Mouse (Mus musculus): Measurements from ENCODE around the gene Zranb3. TPM values are rescaled to one million over a fixed set of nuclear protein-coding genes. Genes with fewer than 3 reads are reported as not detected.

The Zranb3 gene
- polyA plus RNA-seq, 1 experiment from 2014 or later, result 10.4 TPM

GRCm38 (mm10) chr1:127945696-127946575 lies 156.9 kb downstream of the Zranb3 start:
- no peak overlapping the region for H3K27ac ChIP-seq
- no peaks in the 10 kb centered on the region for H3K4me1 ChIP-seq (replicated peaks)
- DNase-seq (ENCODE audit: low spot score), result no peak
- 90% methylated on average over 3 of the region's 3 CpGs for WGBS
- peaks cover 59% of the 10 kb centered on the region for H3K36me3 ChIP-seq
- H3K4me3 ChIP-seq, result no peak overlapping the region
- 0 out of 2 replicates have a peak, but pooled peaks cover 5% of the 10 kb centered on the region for H3K9me3 ChIP-seq
- no peaks in the 10 kb centered on the region for H3K27me3 ChIP-seq (ENCODE audit: insufficient read depth, poor library complexity, severe bottlenecking)

- Histone ChIP-seq H3K27me3 (ENCODE audit: insufficient read depth, poor library complexity, severe bottlenecking) (no peaks in the 10 kb centered on the region), H3K36me3 (peaks cover 77% of the 10 kb centered on the region), H3K4me1 (replicated peaks) (no peaks in the 10 kb centered on the region), H3K4me3 (no peak overlapping the region), H3K9me3 (peaks cover 13% of the 10 kb centered on the region), H3K27ac (no peak overlapping the region)
- DNase-seq (ENCODE audit: low spot score), result no peak
- 84% methylated on average over 6 of the region's 6 CpGs for WGBS
Measured at GRCm38 (mm10) chr1:127943516-127943915, 159.3 kb downstream of the Zranb3 start.

- H3K27me3 ChIP-seq (ENCODE audit: insufficient read depth, poor library complexity, severe bottlenecking), result no peaks in the 10 kb centered on the region
- 94% methylated on average over 10 of the region's 10 CpGs for WGBS
- DNase-seq (ENCODE audit: low spot score), result no peak
- peaks cover 79% of the 10 kb centered on the region for H3K36me3 ChIP-seq
- no peak overlapping the region for H3K4me3 ChIP-seq
- peaks cover 9% of the 10 kb centered on the region for H3K9me3 ChIP-seq
- H3K4me1 ChIP-seq (replicated peaks), result no peaks in the 10 kb centered on the region
- no peak overlapping the region for H3K27ac ChIP-seq
Measured at GRCm38 (mm10) chr1:127942231-127942630, 160.6 kb downstream of the Zranb3 start.

GRCm38 (mm10) chr1:127937277-127937676 lies 165.6 kb downstream of the Zranb3 start:
- H3K4me1 ChIP-seq (replicated peaks), result no peaks in the 10 kb centered on the region
- H3K4me3 ChIP-seq, result no peak overlapping the region
- H3K9me3 ChIP-seq, result peaks cover 9% of the 10 kb centered on the region
- no peak overlapping the region for H3K27ac ChIP-seq
- no peaks in the 10 kb centered on the region for H3K27me3 ChIP-seq (ENCODE audit: insufficient read depth, poor library complexity, severe bottlenecking)
- WGBS, result 85% methylated on average over 8 of the region's 8 CpGs
- no peak for DNase-seq (ENCODE audit: low spot score)
- H3K36me3 ChIP-seq, result peaks cover 86% of the 10 kb centered on the region

GRCm38 (mm10) chr1:127934322-127934721 lies 168.5 kb downstream of the Zranb3 start:
- H3K4me3 ChIP-seq, result no peak overlapping the region
- H3K4me1 ChIP-seq (replicated peaks), result no peaks in the 10 kb centered on the region
- peaks cover 9% of the 10 kb centered on the region for H3K9me3 ChIP-seq
- WGBS, result 96% methylated on average over 5 of the region's 5 CpGs
- H3K27me3 ChIP-seq (ENCODE audit: insufficient read depth, poor library complexity, severe bottlenecking), result no peaks in the 10 kb centered on the region
- H3K27ac ChIP-seq, result no peak overlapping the region
- H3K36me3 ChIP-seq, result peaks cover 77% of the 10 kb centered on the region
- no peak for DNase-seq (ENCODE audit: low spot score)

- DNase-seq (ENCODE audit: low spot score), result no peak
- WGBS, result 93% methylated on average over 2 of the region's 2 CpGs
- H3K9me3 ChIP-seq, result 0 out of 2 replicates have a peak, but pooled peaks cover under 1% of the 10 kb centered on the region
- H3K4me3 ChIP-seq, result no peak overlapping the region
- no peaks in the 10 kb centered on the region for H3K27me3 ChIP-seq (ENCODE audit: insufficient read depth, poor library complexity, severe bottlenecking)
- no peaks in the 10 kb centered on the region for H3K4me1 ChIP-seq (replicated peaks)
- no peak overlapping the region for H3K27ac ChIP-seq
- peaks cover 75% of the 10 kb centered on the region for H3K36me3 ChIP-seq
Measured at GRCm38 (mm10) chr1:127933405-127933804, 169.4 kb downstream of the Zranb3 start.

- Histone ChIP-seq H3K27ac (no peak overlapping the region), H3K9me3 (no peaks in the 10 kb centered on the region), H3K36me3 (peaks cover 48% of the 10 kb centered on the region), H3K27me3 (ENCODE audit: insufficient read depth, poor library complexity, severe bottlenecking) (no peaks in the 10 kb centered on the region), H3K4me3 (no peak overlapping the region), H3K4me1 (replicated peaks) (no peaks in the 10 kb centered on the region)
- WGBS, result 76% methylated on average over 1 of the region's 1 CpGs
- no peak for DNase-seq (ENCODE audit: low spot score)
Measured at GRCm38 (mm10) chr1:127915802-127916201, 187.0 kb downstream of the Zranb3 start.

- H3K4me3 ChIP-seq, result no peak overlapping the region
- H3K27me3 ChIP-seq (ENCODE audit: insufficient read depth, poor library complexity, severe bottlenecking), result no peaks in the 10 kb centered on the region
- H3K9me3 ChIP-seq, result no peaks in the 10 kb centered on the region
- WGBS, result 93% methylated on average over 6 of the region's 6 CpGs
- H3K27ac ChIP-seq, result no peak overlapping the region
- DNase-seq (ENCODE audit: low spot score), result no peak
- H3K36me3 ChIP-seq, result peaks cover 50% of the 10 kb centered on the region
- H3K4me1 ChIP-seq (replicated peaks), result no peaks in the 10 kb centered on the region
Measured at GRCm38 (mm10) chr1:127915316-127915715, 187.5 kb downstream of the Zranb3 start.

GRCm38 (mm10) chr1:127913116-127913515 lies 189.7 kb downstream of the Zranb3 start:
- Histone ChIP-seq H3K27ac (no peak overlapping the region), H3K4me3 (no peak overlapping the region), H3K9me3 (no peaks in the 10 kb centered on the region), H3K36me3 (peaks cover 36% of the 10 kb centered on the region), H3K27me3 (ENCODE audit: insufficient read depth, poor library complexity, severe bottlenecking) (no peaks in the 10 kb centered on the region), H3K4me1 (replicated peaks) (no peaks in the 10 kb centered on the region)
- no peak for DNase-seq (ENCODE audit: low spot score)
- 92% methylated on average over 4 of the region's 4 CpGs for WGBS

GRCm38 (mm10) chr1:127904774-127905385 lies 198.0 kb downstream of the Zranb3 start:
- Histone ChIP-seq H3K4me1 (replicated peaks) (peaks cover 4% of the 10 kb centered on the region), H3K27ac (peak overlapping the region; percentile 41; the same call in 1 of the 2 replicates), H3K27me3 (ENCODE audit: insufficient read depth, poor library complexity, severe bottlenecking) (no peaks in the 10 kb centered on the region), H3K9me3 (no peaks in the 10 kb centered on the region), H3K4me3 (no peak overlapping the region), H3K36me3 (peaks cover 23% of the 10 kb centered on the region)
- WGBS, result 38% methylated on average over 2 of the region's 2 CpGs
- DNase-seq (ENCODE audit: low spot score), result peak; percentile 7

Other genes starting within 250 kb of the Zranb3 start
- gene Map3k19, start 248.0 kb downstream of the Zranb3 start, polyA plus RNA-seq (2016; fragmentation: Nextera tagmentation; extraction: Ambion mirVana), result 0.15 and 0.76 TPM in 2 replicates
- 15.0 and 15.8 TPM in 2 replicates for gene Rab3gap1, start 234.3 kb downstream of the Zranb3 start, polyA plus RNA-seq (2016; fragmentation: Nextera tagmentation; extraction: Ambion mirVana)
- gene R3hdm1, start 254 bp upstream of the Zranb3 start, polyA plus RNA-seq (2016; fragmentation: Nextera tagmentation; extraction: Ambion mirVana), result 75.5 and 79.0 TPM in 2 replicates
- gene Ubxn4, start 140.9 kb upstream of the Zranb3 start, polyA plus RNA-seq (2016; fragmentation: Nextera tagmentation; extraction: Ambion mirVana), result 57.8 and 58.4 TPM in 2 replicates
- gene Lct, start 225.3 kb upstream of the Zranb3 start, polyA plus RNA-seq (2016; fragmentation: Nextera tagmentation; extraction: Ambion mirVana), result 0.05 and 0.11 TPM in 2 replicates